Mouse (Mus musculus): ENCODE data around the gene Tbc1d8. TPM values are rescaled to one million over a fixed set of nuclear protein-coding genes. Genes with fewer than 3 reads are reported as not detected.

Gene Tbc1d8
- polyA plus RNA-seq, 1 experiment from 2014 or later, result 5.3 TPM

- no peaks in the 10 kb centered on the region for H3K9me3 ChIP-seq (ENCODE audit: control insufficient read depth, low read length)
- H3K27ac ChIP-seq (replicated peaks), result no peak overlapping the region
- WGBS, result 83% methylated on average over 11 of the region's 11 CpGs
- no peaks in the 10 kb centered on the region for H3K4me1 ChIP-seq (replicated peaks; ENCODE audit: control insufficient read depth, insufficient read depth)
- TF ChIP-seq CTCF (IDR thresholded peaks at IDR 0.05; ENCODE audit: low read depth) (no peak), EP300 (optimal IDR thresholded peaks at IDR 0.05) (no peak)
- H3K4me3 ChIP-seq (ENCODE audit: low read depth, low read length), result no peak overlapping the region
- no peak overlapping the region for H3K4me2 ChIP-seq (replicated peaks; ENCODE audit: low read depth)
- H3K36me3 ChIP-seq (ENCODE audit: control insufficient read depth, insufficient read depth, low read length), result no peaks in the 10 kb centered on the region
- H3K27me3 ChIP-seq (ENCODE audit: control insufficient read depth, insufficient read depth, low read length), result no peaks in the 10 kb centered on the region
- ATAC-seq (ENCODE audit: low FRiP score, low TSS enrichment) (no peak), DNase-seq (ENCODE audit: low spot score) (no peak)
- no peak overlapping the region for H3K9ac ChIP-seq (ENCODE audit: low read length)
Observed at GRCm38 (mm10) chr1:39389338-39389737, 89.2 kb downstream of the Tbc1d8 start.

- Histone ChIP-seq H3K9ac (ENCODE audit: low read length) (no peak overlapping the region), H3K4me1 (replicated peaks; ENCODE audit: control insufficient read depth, insufficient read depth) (no peaks in the 10 kb centered on the region), H3K4me2 (replicated peaks; ENCODE audit: low read depth) (no peak overlapping the region), H3K4me3 (ENCODE audit: low read depth, low read length) (no peak overlapping the region), H3K36me3 (ENCODE audit: control insufficient read depth, insufficient read depth, low read length) (no peaks in the 10 kb centered on the region), H3K27ac (replicated peaks) (no peak overlapping the region), H3K9me3 (ENCODE audit: control insufficient read depth, low read length) (no peaks in the 10 kb centered on the region), H3K27me3 (ENCODE audit: control insufficient read depth, insufficient read depth, low read length) (no peaks in the 10 kb centered on the region)
- DNase-seq (ENCODE audit: low spot score), result no peak
- 79% methylated on average over 2 of the region's 2 CpGs for WGBS
- no peak for TF ChIP-seq EP300 (optimal IDR thresholded peaks at IDR 0.05)
- no peak for TF ChIP-seq CTCF (IDR thresholded peaks at IDR 0.05; ENCODE audit: low read depth)
- no peak for ATAC-seq (ENCODE audit: low FRiP score, low TSS enrichment)
Observed at GRCm38 (mm10) chr1:39388163-39388562, 90.4 kb downstream of the Tbc1d8 start.

- TF ChIP-seq EP300 (optimal IDR thresholded peaks at IDR 0.05), result no peak
- no peak for TF ChIP-seq CTCF (IDR thresholded peaks at IDR 0.05; ENCODE audit: low read depth)
- ATAC-seq (ENCODE audit: low FRiP score, low TSS enrichment) (no peak), DNase-seq (ENCODE audit: low spot score) (no peak)
- H3K4me2 ChIP-seq (replicated peaks; ENCODE audit: low read depth), result no peak overlapping the region
- H3K27me3 ChIP-seq (ENCODE audit: control insufficient read depth, insufficient read depth, low read length), result no peaks in the 10 kb centered on the region
- no peaks in the 10 kb centered on the region for H3K9me3 ChIP-seq (ENCODE audit: control insufficient read depth, low read length)
- H3K4me1 ChIP-seq (replicated peaks; ENCODE audit: control insufficient read depth, insufficient read depth), result no peaks in the 10 kb centered on the region
- H3K9ac ChIP-seq (ENCODE audit: low read length), result no peak overlapping the region
- H3K36me3 ChIP-seq (ENCODE audit: control insufficient read depth, insufficient read depth, low read length), result no peaks in the 10 kb centered on the region
- H3K27ac ChIP-seq (replicated peaks), result no peak overlapping the region
- no peak overlapping the region for H3K4me3 ChIP-seq (ENCODE audit: low read depth, low read length)
- 68% methylated on average over 4 of the region's 4 CpGs for WGBS
Observed at GRCm38 (mm10) chr1:39387497-39387896, 91.1 kb downstream of the Tbc1d8 start.

GRCm38 (mm10) chr1:39386456-39386855, 92.1 kb downstream of the Tbc1d8 start:
- TF ChIP-seq EP300 (optimal IDR thresholded peaks at IDR 0.05), result no peak
- no peak for TF ChIP-seq CTCF (IDR thresholded peaks at IDR 0.05; ENCODE audit: low read depth)
- H3K27me3 ChIP-seq (ENCODE audit: control insufficient read depth, insufficient read depth, low read length), result no peaks in the 10 kb centered on the region
- H3K4me2 ChIP-seq (replicated peaks; ENCODE audit: low read depth), result no peak overlapping the region
- no peak overlapping the region for H3K27ac ChIP-seq (replicated peaks)
- 67% methylated on average over 3 of the region's 3 CpGs for whole genome bisulfite sequencing
- H3K4me1 ChIP-seq (replicated peaks; ENCODE audit: control insufficient read depth, insufficient read depth), result no peaks in the 10 kb centered on the region
- H3K4me3 ChIP-seq (ENCODE audit: low read depth, low read length), result no peak overlapping the region
- no peaks in the 10 kb centered on the region for H3K36me3 ChIP-seq (ENCODE audit: control insufficient read depth, insufficient read depth, low read length)
- H3K9ac ChIP-seq (ENCODE audit: low read length), result no peak overlapping the region
- ATAC-seq (ENCODE audit: low FRiP score, low TSS enrichment) (no peak), DNase-seq (ENCODE audit: low spot score) (no peak)
- H3K9me3 ChIP-seq (ENCODE audit: control insufficient read depth, low read length), result no peaks in the 10 kb centered on the region

- Histone ChIP-seq H3K4me2 (replicated peaks; ENCODE audit: low read depth) (no peak overlapping the region), H3K4me1 (replicated peaks; ENCODE audit: control insufficient read depth, insufficient read depth) (no peaks in the 10 kb centered on the region), H3K9me3 (ENCODE audit: control insufficient read depth, low read length) (no peaks in the 10 kb centered on the region), H3K4me3 (ENCODE audit: low read depth, low read length) (no peak overlapping the region), H3K27me3 (ENCODE audit: control insufficient read depth, insufficient read depth, low read length) (no peaks in the 10 kb centered on the region), H3K9ac (ENCODE audit: low read length) (no peak overlapping the region), H3K36me3 (ENCODE audit: control insufficient read depth, insufficient read depth, low read length) (no peaks in the 10 kb centered on the region), H3K27ac (replicated peaks) (no peak overlapping the region)
- WGBS, result 75% methylated on average over 9 of the region's 9 CpGs
- no peak for DNase-seq (ENCODE audit: low spot score)
- no peak for ATAC-seq (ENCODE audit: low FRiP score, low TSS enrichment)
- TF ChIP-seq CTCF (IDR thresholded peaks at IDR 0.05; ENCODE audit: low read depth), result no peak
- TF ChIP-seq EP300 (optimal IDR thresholded peaks at IDR 0.05), result no peak
Observed at GRCm38 (mm10) chr1:39384914-39385313, 93.6 kb downstream of the Tbc1d8 start.

- H3K36me3 ChIP-seq (ENCODE audit: control insufficient read depth, insufficient read depth, low read length), result no peaks in the 10 kb centered on the region
- WGBS, result 90% methylated on average over 9 of the region's 9 CpGs
- no peaks in the 10 kb centered on the region for H3K4me1 ChIP-seq (replicated peaks; ENCODE audit: control insufficient read depth, insufficient read depth)
- no peak overlapping the region for H3K9ac ChIP-seq (ENCODE audit: low read length)
- H3K4me2 ChIP-seq (replicated peaks; ENCODE audit: low read depth), result no peak overlapping the region
- DNase-seq (ENCODE audit: low spot score), result no peak
- no peak overlapping the region for H3K4me3 ChIP-seq (ENCODE audit: low read depth, low read length)
- no peaks in the 10 kb centered on the region for H3K9me3 ChIP-seq (ENCODE audit: control insufficient read depth, low read length)
- H3K27ac ChIP-seq (replicated peaks), result no peak overlapping the region
- H3K27me3 ChIP-seq (ENCODE audit: control insufficient read depth, insufficient read depth, low read length), result no peaks in the 10 kb centered on the region
- ATAC-seq (ENCODE audit: low FRiP score, low TSS enrichment), result no peak
- TF ChIP-seq CTCF (IDR thresholded peaks at IDR 0.05; ENCODE audit: low read depth) (no peak), EP300 (optimal IDR thresholded peaks at IDR 0.05) (no peak)
Observed at GRCm38 (mm10) chr1:39381017-39381416, 97.5 kb downstream of the Tbc1d8 start.
